Comparison of ENCODE assay signal across 8 mouse cellular contexts in the genomic region with DNA sequence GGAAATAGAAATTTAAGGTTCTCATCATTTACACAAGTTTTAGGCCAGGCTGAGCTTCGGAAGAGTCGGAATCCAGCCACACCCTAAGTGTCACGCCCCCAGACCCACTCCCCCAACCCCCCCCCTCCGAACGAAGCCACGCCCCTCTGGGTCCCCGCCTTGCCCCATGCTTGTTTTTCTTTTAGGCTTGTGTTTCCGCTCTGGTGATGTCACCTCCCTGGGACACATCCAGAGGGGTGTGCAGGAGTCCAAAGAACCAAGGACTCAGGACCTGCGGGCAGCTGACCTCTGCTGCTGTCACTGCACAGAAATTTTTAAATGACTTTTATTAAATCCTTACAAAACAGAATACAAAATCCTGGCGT. TPM values are rescaled to one million over a fixed set of nuclear protein-coding genes. Genes with fewer than 3 reads are reported as not detected.
A peak's percentile ranks its signal among the peaks of the same experiment; 100 is the strongest.
DNase-seq lines count a peak whose midpoint lies in the region; ATAC-seq lines count a peak whose summit lies in the region.

No protein-coding gene starts in this region.

- peak; percentile 85 for DNase-seq in urinary bladder, postnatal 14 days (ENCODE audit: low spot score)
- no peak for DNase-seq in urinary bladder, postnatal 25 days (ENCODE audit: low spot score)
- DNase-seq in liver, embryonic 11.5 days (ENCODE audit: low spot score), result no peak
- DNase-seq in spleen, adult 12 weeks (ENCODE audit: low spot score), result no peak

- H3K9ac ChIP-seq in embryonic facial prominence, embryonic 13.5 days, result peak overlapping the region; percentile 58
- no peak overlapping the region for H3K9ac ChIP-seq in hindbrain, embryonic 15.5 days
- peak overlapping the region; percentile 48 for H3K9ac ChIP-seq in liver, embryonic 11.5 days (ENCODE audit: low read depth, low read length)
- no peak overlapping the region for H3K9ac ChIP-seq in stomach, embryonic 15.5 days

- H3K27ac ChIP-seq in embryonic facial prominence, embryonic 13.5 days, result peak overlapping the region; percentile 87
- peak overlapping the region; percentile 9; the same call in 1 of the 2 replicates for H3K27ac ChIP-seq in hindbrain, embryonic 15.5 days (replicated peaks)
- H3K27ac ChIP-seq in liver, embryonic 11.5 days (ENCODE audit: low read depth, low read length), result peak overlapping the region; percentile 72; the same call in 1 of the 2 replicates
- peak overlapping the region; percentile 89 for H3K27ac ChIP-seq in stomach, embryonic 15.5 days

- H3K4me3 ChIP-seq in embryonic facial prominence, embryonic 13.5 days, result peak overlapping the region; percentile 23
- H3K4me3 ChIP-seq in hindbrain, embryonic 15.5 days, result no peak overlapping the region
- H3K4me3 ChIP-seq in liver, embryonic 11.5 days (ENCODE audit: low read depth, low read length), result peak overlapping the region; percentile 12; the same call in 1 of the 2 replicates
- H3K4me3 ChIP-seq in stomach, embryonic 15.5 days (replicated peaks), result 0 out of 2 replicates have a peak overlapping the region, but pooled peaks have one; percentile 0

- H3K36me3 ChIP-seq in embryonic facial prominence, embryonic 13.5 days, result peaks cover 46% of the 10 kb centered on the region
- peaks cover 39% of the 10 kb centered on the region for H3K36me3 ChIP-seq in hindbrain, embryonic 15.5 days
- H3K36me3 ChIP-seq in liver, embryonic 11.5 days (ENCODE audit: control insufficient read depth, insufficient read depth, low read length), result peaks cover 41% of the 10 kb centered on the region
- H3K36me3 ChIP-seq in stomach, embryonic 15.5 days, result peaks cover 37% of the 10 kb centered on the region

- H3K9me3 ChIP-seq in embryonic facial prominence, embryonic 13.5 days, result no peaks in the 10 kb centered on the region
- no peaks in the 10 kb centered on the region for H3K9me3 ChIP-seq in hindbrain, embryonic 15.5 days
- H3K9me3 ChIP-seq in liver, embryonic 11.5 days (ENCODE audit: control insufficient read depth, low read length), result no peaks in the 10 kb centered on the region
- H3K9me3 ChIP-seq in stomach, embryonic 15.5 days, result no peaks in the 10 kb centered on the region

- ATAC-seq in embryonic facial prominence, embryonic 13.5 days (ENCODE audit: insufficient number of reproducible peaks, insufficient read depth, low FRiP score, low TSS enrichment, low read depth), result peak; percentile 27; the same call in 1 of the 2 replicates
- no peak for ATAC-seq in hindbrain, embryonic 15.5 days (ENCODE audit: low FRiP score, low read depth)
- peak; percentile 21; the same call in 1 of the 2 replicates for ATAC-seq in liver, embryonic 11.5 days (replicated peaks; ENCODE audit: low FRiP score)
- peak; percentile 41 for ATAC-seq in stomach, embryonic 15.5 days (ENCODE audit: insufficient read depth, low FRiP score, low read depth)
- no peak for ATAC-seq in megakaryocyte-erythroid progenitor cell, adult 5-6 weeks (replicated peaks; ENCODE audit: low FRiP score, low TSS enrichment, poor library complexity, severe bottlenecking)

- peak overlapping the region; percentile 49 for H3K4me2 ChIP-seq in embryonic facial prominence, embryonic 13.5 days
- H3K4me2 ChIP-seq in hindbrain, embryonic 15.5 days, result no peak overlapping the region; the same call in 1 of the 2 replicates
- H3K4me2 ChIP-seq in liver, embryonic 11.5 days, result peak overlapping the region; percentile 50
- peak overlapping the region; percentile 44 for H3K4me2 ChIP-seq in stomach, embryonic 15.5 days

- WGBS in embryonic facial prominence, embryonic 13.5 days, result 15% methylated on average over 10 of the region's 10 CpGs
- WGBS in hindbrain, embryonic 15.5 days, result 17% methylated on average over 10 of the region's 10 CpGs
- WGBS in liver, embryonic 11.5 days, result 11% methylated on average over 10 of the region's 10 CpGs
- 6% methylated on average over 10 of the region's 10 CpGs for WGBS in stomach, embryonic 15.5 days

- peaks cover 31% of the 10 kb centered on the region for H3K4me1 ChIP-seq in embryonic facial prominence, embryonic 13.5 days
- H3K4me1 ChIP-seq in hindbrain, embryonic 15.5 days (replicated peaks), result peaks cover 14% of the 10 kb centered on the region
- peaks cover 34% of the 10 kb centered on the region for H3K4me1 ChIP-seq in liver, embryonic 11.5 days (replicated peaks; ENCODE audit: control insufficient read depth, insufficient read depth, low read length)
- peaks cover 40% of the 10 kb centered on the region for H3K4me1 ChIP-seq in stomach, embryonic 15.5 days

- no peaks in the 10 kb centered on the region for H3K27me3 ChIP-seq in embryonic facial prominence, embryonic 13.5 days
- no peaks in the 10 kb centered on the region for H3K27me3 ChIP-seq in hindbrain, embryonic 15.5 days
- no peaks in the 10 kb centered on the region for H3K27me3 ChIP-seq in liver, embryonic 11.5 days (replicated peaks; ENCODE audit: control insufficient read depth, insufficient read depth, low read length)
- H3K27me3 ChIP-seq in stomach, embryonic 15.5 days (replicated peaks), result no peaks in the 10 kb centered on the region

RNA-seq across cellular contexts. Expression of gene Btbd2, which starts 8.1 kb away (rescaled TPM):
- polyA plus RNA-seq in embryonic facial prominence, embryonic 13.5 days (2015; fragmentation: Nextera tagmentation; extraction: Ambion mirVana), result 76.8 and 82.4 TPM in 2 replicates
- polyA plus RNA-seq in hindbrain, embryonic 15.5 days (2015; fragmentation: Nextera tagmentation; extraction: Ambion mirVana), result 83.6 and 93.2 TPM in 2 replicates
- 38.0 and 38.4 TPM in 2 replicates for polyA plus RNA-seq in liver, embryonic 11.5 days (2014; fragmentation: Nextera tagmentation; extraction: Ambion mirVana)
- 70.1 and 72.2 TPM in 2 replicates for polyA plus RNA-seq in stomach, embryonic 15.5 days (2015; fragmentation: Nextera tagmentation; extraction: Ambion mirVana)
- 27.4 and 32.0 TPM in 2 replicates for total RNA-seq in megakaryocyte-erythroid progenitor cell, adult 5-6 weeks (2014; fragmentation: Nextera tagmentation)
- total RNA-seq in megakaryocyte-erythroid progenitor cell, adult 5-6 weeks (2017), result 11.8 and 14.8 TPM in 2 replicates

RNA-seq across cellular contexts. Expression of gene Mknk2, which starts 12.9 kb away (rescaled TPM):
- polyA plus RNA-seq in embryonic facial prominence, embryonic 13.5 days (2015; fragmentation: Nextera tagmentation; extraction: Ambion mirVana), result 78.3 and 86.3 TPM in 2 replicates
- 56.7 and 61.0 TPM in 2 replicates for polyA plus RNA-seq in hindbrain, embryonic 15.5 days (2015; fragmentation: Nextera tagmentation; extraction: Ambion mirVana)
- polyA plus RNA-seq in liver, embryonic 11.5 days (2014; fragmentation: Nextera tagmentation; extraction: Ambion mirVana), result 124 and 128 TPM in 2 replicates
- polyA plus RNA-seq in stomach, embryonic 15.5 days (2015; fragmentation: Nextera tagmentation; extraction: Ambion mirVana), result 83.9 and 86.3 TPM in 2 replicates
- 149 and 158 TPM in 2 replicates for total RNA-seq in megakaryocyte-erythroid progenitor cell, adult 5-6 weeks (2014; fragmentation: Nextera tagmentation)
- 78.4 and 117 TPM in 2 replicates for total RNA-seq in megakaryocyte-erythroid progenitor cell, adult 5-6 weeks (2017)

RNA-seq across cellular contexts. Expression of gene Mob3a, which starts 36.8 kb away (rescaled TPM):
- 45.8 and 46.3 TPM in 2 replicates for polyA plus RNA-seq in embryonic facial prominence, embryonic 13.5 days (2015; fragmentation: Nextera tagmentation; extraction: Ambion mirVana)
- 57.5 and 60.2 TPM in 2 replicates for polyA plus RNA-seq in hindbrain, embryonic 15.5 days (2015; fragmentation: Nextera tagmentation; extraction: Ambion mirVana)
- polyA plus RNA-seq in liver, embryonic 11.5 days (2014; fragmentation: Nextera tagmentation; extraction: Ambion mirVana), result 56.7 and 57.3 TPM in 2 replicates
- polyA plus RNA-seq in stomach, embryonic 15.5 days (2015; fragmentation: Nextera tagmentation; extraction: Ambion mirVana), result 46.2 and 47.5 TPM in 2 replicates
- total RNA-seq in megakaryocyte-erythroid progenitor cell, adult 5-6 weeks (2014; fragmentation: Nextera tagmentation), result 22.8 and 29.1 TPM in 2 replicates
- total RNA-seq in megakaryocyte-erythroid progenitor cell, adult 5-6 weeks (2017), result 30.5 and 38.6 TPM in 2 replicates

RNA-seq across cellular contexts. Expression of gene Izumo4, which starts 37.0 kb away (rescaled TPM):
- polyA plus RNA-seq in embryonic facial prominence, embryonic 13.5 days (2015; fragmentation: Nextera tagmentation; extraction: Ambion mirVana), result 24.0 and 29.2 TPM in 2 replicates
- polyA plus RNA-seq in hindbrain, embryonic 15.5 days (2015; fragmentation: Nextera tagmentation; extraction: Ambion mirVana), result 39.2 and 46.1 TPM in 2 replicates
- polyA plus RNA-seq in liver, embryonic 11.5 days (2014; fragmentation: Nextera tagmentation; extraction: Ambion mirVana), result 5.7 and 6.8 TPM in 2 replicates
- 27.1 and 32.0 TPM in 2 replicates for polyA plus RNA-seq in stomach, embryonic 15.5 days (2015; fragmentation: Nextera tagmentation; extraction: Ambion mirVana)
- total RNA-seq in megakaryocyte-erythroid progenitor cell, adult 5-6 weeks (2014; fragmentation: Nextera tagmentation), result 22.8 and 26.4 TPM in 2 replicates
- total RNA-seq in megakaryocyte-erythroid progenitor cell, adult 5-6 weeks (2017), result 3.0 and 4.5 TPM in 2 replicates

RNA-seq across cellular contexts. Expression of gene Csnk1g2, which starts 42.4 kb away (rescaled TPM):
- polyA plus RNA-seq in embryonic facial prominence, embryonic 13.5 days (2015; fragmentation: Nextera tagmentation; extraction: Ambion mirVana), result 131 and 169 TPM in 2 replicates
- 109 and 127 TPM in 2 replicates for polyA plus RNA-seq in hindbrain, embryonic 15.5 days (2015; fragmentation: Nextera tagmentation; extraction: Ambion mirVana)
- polyA plus RNA-seq in liver, embryonic 11.5 days (2014; fragmentation: Nextera tagmentation; extraction: Ambion mirVana), result 92.3 and 96.1 TPM in 2 replicates
- 134 and 148 TPM in 2 replicates for polyA plus RNA-seq in stomach, embryonic 15.5 days (2015; fragmentation: Nextera tagmentation; extraction: Ambion mirVana)
- total RNA-seq in megakaryocyte-erythroid progenitor cell, adult 5-6 weeks (2014; fragmentation: Nextera tagmentation), result 70.2 and 93.3 TPM in 2 replicates
- total RNA-seq in megakaryocyte-erythroid progenitor cell, adult 5-6 weeks (2017), result 117 and 120 TPM in 2 replicates

Comparison
In these comparisons a context has a peak if more than half of its experiments do, and no peak if none do; other contexts are left out.
1. ATAC-seq: peak in embryonic facial prominence, embryonic 13.5 days (single experiment), liver, embryonic 11.5 days (single experiment) and stomach, embryonic 15.5 days (single experiment); none in hindbrain, embryonic 15.5 days (single experiment) and megakaryocyte-erythroid progenitor cell, adult 5-6 weeks (single experiment).
2. H3K27ac ChIP-seq: peak in every context shown above with its lines; median percentile 89 in stomach, embryonic 15.5 days; 87 in embryonic facial prominence, embryonic 13.5 days; 72 in liver, embryonic 11.5 days; 9 in hindbrain, embryonic 15.5 days.
3. H3K9ac ChIP-seq: peak in embryonic facial prominence, embryonic 13.5 days (single experiment) and liver, embryonic 11.5 days (single experiment); none in hindbrain, embryonic 15.5 days (single experiment) and stomach, embryonic 15.5 days (single experiment).